Mouse (Mus musculus) liver, adult (tissue): ENCODE results near the gene Clcn2.

Experiments used
- GATA4 ChIP-seq: IDR thresholded peaks from 2 replicates; pipeline ENCODE4 v1.6.1; 2014; ENCODE audit warnings: mild to moderate bottlenecking, low read length; ENCODE audit not compliant: insufficient replicate concordance

Clcn2 gene

GRCm38 (mm10) chr16:20657661-20658060, 59.9 kb downstream of the Clcn2 start:
- no peak for TF ChIP-seq GATA4

- TF ChIP-seq GATA4, result no peak
Observed at GRCm38 (mm10) chr16:20653315-20653714, 64.2 kb downstream of the Clcn2 start.
